Mouse (Mus musculus): ENCODE results near the gene Prima1.

The Prima1 gene

GRCm38 (mm10) chr12:103155406-103155805 lies 86.5 kb downstream of the Prima1 start:
- DNase-seq (ENCODE audit: low read depth) = no peak

GRCm38 (mm10) chr12:103154927-103155326 lies 87.0 kb downstream of the Prima1 start:
- DNase-seq (ENCODE audit: low read depth) = no peak

- no peak for DNase-seq (ENCODE audit: low read depth)
Observed at GRCm38 (mm10) chr12:103150247-103150646, 91.7 kb downstream of the Prima1 start.

Data from fibroblast of lung, adult 2 months (primary cell).